Mouse (Mus musculus): ENCODE measurements around the gene Atp2a1. TPM values are rescaled to one million over a fixed set of nuclear protein-coding genes. Genes with fewer than 3 reads are reported as not detected.

Atp2a1 gene
- total and polyA plus RNA-seq, 3 experiments = 0.04 to 0.47 TPM; not detected in 1

- peaks cover 0 to 10% of the 10 kb centered on the region in 2 experiments; a peak in 2 of 4 replicates for H3K4me1 ChIP-seq (ENCODE audit: control insufficient read depth in 1 of 2, insufficient read depth in 2 of 2, low read length in 2 of 2)
- H3K27me3 ChIP-seq (ENCODE audit: control insufficient read depth in 1 of 2, insufficient read depth in 2 of 2, low read length in 2 of 2) = no peaks in the 10 kb centered on the region
- H3K9ac ChIP-seq (ENCODE audit: control insufficient read depth, low read depth, low read length, poor library complexity, severe bottlenecking) = no peak overlapping the region
- DNase-seq (ENCODE audit: low read depth, low spot score) = peak; percentile 29
- H3K4me3 ChIP-seq (ENCODE audit: control insufficient read depth in 1 of 2, insufficient read depth in 1 of 2, low read depth in 2 of 2, low read length in 2 of 2) = no peak overlapping the region
- no peaks in the 10 kb centered on the region for H3K9me3 ChIP-seq (replicated peaks; ENCODE audit: insufficient read depth, low read length)
- TF ChIP-seq TBP (IDR thresholded peaks at IDR 0.05; ENCODE audit: low read depth, low read length) = no peak
- no peak overlapping the region for H3K27ac ChIP-seq (ENCODE audit: control insufficient read depth, low read depth, low read length)
- H3K36me3 ChIP-seq (ENCODE audit: control insufficient read depth in 1 of 2, insufficient read depth in 2 of 2, low read length in 2 of 2) = 0 out of 4 replicates have a peak, but pooled peaks cover 0 to 3% of the 10 kb centered on the region in 2 experiments
- H3K79me2 ChIP-seq (ENCODE audit: control insufficient read depth, insufficient read depth, low read length, poor library complexity) = no peaks in the 10 kb centered on the region
These were observed 41.2 kb downstream of the Atp2a1 start for GRCm38 (mm10) chr7:126421756-126422155.

- H3K36me3 ChIP-seq (ENCODE audit: control insufficient read depth in 1 of 2, insufficient read depth in 2 of 2, low read length in 2 of 2) = 0 out of 4 replicates have a peak, but pooled peaks cover 0 to 3% of the 10 kb centered on the region in 2 experiments
- peaks cover 0 to 17% of the 10 kb centered on the region in 2 experiments; a peak in 2 of 4 replicates for H3K4me1 ChIP-seq (ENCODE audit: control insufficient read depth in 1 of 2, insufficient read depth in 2 of 2, low read length in 2 of 2)
- no peak overlapping the region for H3K9ac ChIP-seq (ENCODE audit: control insufficient read depth, low read depth, low read length, poor library complexity, severe bottlenecking)
- DNase-seq (ENCODE audit: low read depth, low spot score) = no peak
- H3K27ac ChIP-seq (ENCODE audit: control insufficient read depth, low read depth, low read length) = no peak overlapping the region
- H3K79me2 ChIP-seq (ENCODE audit: control insufficient read depth, insufficient read depth, low read length, poor library complexity) = no peaks in the 10 kb centered on the region
- no peaks in the 10 kb centered on the region for H3K27me3 ChIP-seq (ENCODE audit: control insufficient read depth in 1 of 2, insufficient read depth in 2 of 2, low read length in 2 of 2)
- no peak for TF ChIP-seq UBTF (IDR thresholded peaks at IDR 0.05; ENCODE audit: borderline replicate concordance, insufficient read depth, low read depth, low read length)
- TF ChIP-seq BHLHE40 (IDR thresholded peaks at IDR 0.05; ENCODE audit: borderline replicate concordance, low read depth, low read length) = no peak
- no peak for TF ChIP-seq ELF1 (IDR thresholded peaks at IDR 0.05; ENCODE audit: low read depth, low read length)
- no peak for TF ChIP-seq CHD1 (IDR thresholded peaks at IDR 0.05; ENCODE audit: low read depth, low read length)
- TF ChIP-seq ZC3H11A (IDR thresholded peaks at IDR 0.05; ENCODE audit: low read depth, low read length) = no peak
- no peak for TF ChIP-seq HCFC1 (IDR thresholded peaks at IDR 0.05; ENCODE audit: low read depth, low read length)
- TF ChIP-seq MYB (IDR thresholded peaks at IDR 0.05; ENCODE audit: low read depth, low read length) = no peak
- TF ChIP-seq POLR2AphosphoS2 (IDR thresholded peaks at IDR 0.05; ENCODE audit: low read length) = no peak
- TF ChIP-seq MEF2A (IDR thresholded peaks at IDR 0.05; ENCODE audit: extremely low read depth, insufficient replicate concordance, low read depth, low read length, poor library complexity, severe bottlenecking) = no peak
- TF ChIP-seq ZMIZ1 (IDR thresholded peaks at IDR 0.05; ENCODE audit: low read depth, low read length) = no peak
- TF ChIP-seq E2F4 (IDR thresholded peaks at IDR 0.05; ENCODE audit: borderline replicate concordance, low read depth, low read length) = no peak
- no peak for TF ChIP-seq MAZ (IDR thresholded peaks at IDR 0.05; ENCODE audit: low read depth, low read length)
- TF ChIP-seq RCOR1 (IDR thresholded peaks at IDR 0.05; ENCODE audit: low read depth, low read length) = no peak
- H3K4me3 ChIP-seq (ENCODE audit: control insufficient read depth in 1 of 2, insufficient read depth in 1 of 2, low read depth in 2 of 2, low read length in 2 of 2) = no peak overlapping the region
- H3K9me3 ChIP-seq (replicated peaks; ENCODE audit: insufficient read depth, low read length) = no peaks in the 10 kb centered on the region
These were observed 44.4 kb downstream of the Atp2a1 start for GRCm38 (mm10) chr7:126418496-126418895.

- TF ChIP-seq POLR2AphosphoS5 (IDR thresholded peaks at IDR 0.05; ENCODE audit: borderline replicate concordance, low read depth, low read length) (no peak), TBP (IDR thresholded peaks at IDR 0.05; ENCODE audit: low read depth, low read length) (no peak), USF2 (IDR thresholded peaks at IDR 0.05; ENCODE audit: borderline replicate concordance in 1 of 2, insufficient read depth in 1 of 2, low read depth in 1 of 2, low read length in 2 of 2) (no peak), RCOR1 (IDR thresholded peaks at IDR 0.05; ENCODE audit: low read depth, low read length) (no peak), ZC3H11A (IDR thresholded peaks at IDR 0.05; ENCODE audit: low read depth, low read length) (no peak), TAL1 (IDR thresholded peaks at IDR 0.05; ENCODE audit: low read length) (no peak), TCF12 (IDR thresholded peaks at IDR 0.05; ENCODE audit: low read depth, low read length) (no peak), ELF1 (IDR thresholded peaks at IDR 0.05; ENCODE audit: low read depth, low read length) (no peak), UBTF (IDR thresholded peaks at IDR 0.05; ENCODE audit: borderline replicate concordance, insufficient read depth, low read depth, low read length) (no peak), GABPA (IDR thresholded peaks at IDR 0.05; ENCODE audit: low read depth, low read length) (no peak), ZMIZ1 (IDR thresholded peaks at IDR 0.05; ENCODE audit: low read depth, low read length) (no peak), MAX (IDR thresholded peaks at IDR 0.05; ENCODE audit: low read length) (no peak), NRF1 (IDR thresholded peaks at IDR 0.05; ENCODE audit: insufficient read depth, low read depth, low read length, poor library complexity, severe bottlenecking) (no peak), NELFE (IDR thresholded peaks at IDR 0.05; ENCODE audit: low read depth, low read length) (no peak), E2F4 (IDR thresholded peaks at IDR 0.05; ENCODE audit: borderline replicate concordance, low read depth, low read length) (no peak)
- Histone ChIP-seq H3K9me3 (replicated peaks; ENCODE audit: insufficient read depth, low read length) (no peaks in the 10 kb centered on the region), H3K4me3 (ENCODE audit: control insufficient read depth in 1 of 2, insufficient read depth in 1 of 2, low read depth in 2 of 2, low read length in 2 of 2) (no peak overlapping the region), H3K27ac (ENCODE audit: control insufficient read depth, low read depth, low read length) (no peak overlapping the region), H3K79me2 (ENCODE audit: control insufficient read depth, insufficient read depth, low read length, poor library complexity) (no peaks in the 10 kb centered on the region), H3K9ac (ENCODE audit: control insufficient read depth, low read depth, low read length, poor library complexity, severe bottlenecking) (no peak overlapping the region), H3K36me3 (ENCODE audit: control insufficient read depth in 1 of 2, insufficient read depth in 2 of 2, low read length in 2 of 2) (0 out of 4 replicates have a peak, but pooled peaks cover 0 to 3% of the 10 kb centered on the region in 2 experiments), H3K4me1 (ENCODE audit: control insufficient read depth in 1 of 2, insufficient read depth in 2 of 2, low read length in 2 of 2) (peaks cover 0 to 17% of the 10 kb centered on the region in 2 experiments; a peak in 2 of 4 replicates), H3K27me3 (ENCODE audit: control insufficient read depth in 1 of 2, insufficient read depth in 2 of 2, low read length in 2 of 2) (no peaks in the 10 kb centered on the region; a peak in 1 of 4 replicates)
- DNase-seq (ENCODE audit: low read depth, low spot score) = no peak
These were observed 45.3 kb downstream of the Atp2a1 start for GRCm38 (mm10) chr7:126417606-126418005.
